ENCODE assay signal across 31 mouse cellular contexts in genomic region chr5:151222791-151223190, GRCm38 (mm10). TPM values are rescaled to one million over a fixed set of nuclear protein-coding genes. Genes with fewer than 3 reads are reported as not detected.
"Had no signal": no experiment of that assay in that cellular context is flagged by ENCODE, and none has a peak within 500 bp of the region (broad histone marks: within the 10 kb centered on the region; RNA-seq: fewer than 3 reads in every experiment).

No protein-coding gene starts in this region.

- H3K4me3 ChIP-seq: left cerebral cortex, adult 2 months; limb, embryonic 10.5 days; limb, embryonic 12.5 days; limb, embryonic 13.5 days; limb, embryonic 15.5 days; liver, embryonic 12.5 days; liver, embryonic 13.5 days; liver, embryonic 15.5 days; lung, embryonic 15.5 days; megakaryocyte, embryonic 14.5 days; midbrain, embryonic 10.5 days; midbrain, embryonic 12.5 days; midbrain, embryonic 13.5 days; midbrain, embryonic 15.5 days; myocyte; neural tube, embryonic 12.5 days had no signal

- H3K27ac ChIP-seq: left cerebral cortex, adult 2 months; limb, embryonic 12.5 days; limb, embryonic 13.5 days; limb, embryonic 15.5 days; liver, embryonic 12.5 days; liver, embryonic 13.5 days; liver, embryonic 14.5 days; liver, embryonic 15.5 days; lung, embryonic 15.5 days; macrophage; midbrain, embryonic 10.5 days; midbrain, embryonic 12.5 days; midbrain, embryonic 13.5 days; midbrain, embryonic 15.5 days; neural tube, embryonic 12.5 days had no signal

- DNase-seq: left cerebral cortex, postnatal 4 days; liver, embryonic 13.5 days; liver, postnatal 0 days; lung, adult 18-20 months; lung, adult 2 months; lung, embryonic 14.5 days; lung, postnatal 10 days; lung, postnatal 14 days; lung, postnatal 36 days; lung, postnatal 4 days; midbrain, embryonic 14.5 days had no signal

- H3K36me3 ChIP-seq: limb, embryonic 10.5 days; limb, embryonic 12.5 days; limb, embryonic 13.5 days; limb, embryonic 15.5 days; liver, embryonic 12.5 days; liver, embryonic 13.5 days; liver, embryonic 15.5 days; midbrain, embryonic 10.5 days; midbrain, embryonic 12.5 days; midbrain, embryonic 13.5 days; midbrain, embryonic 15.5 days; neural tube, embryonic 12.5 days had no signal

- H3K27me3 ChIP-seq: limb, embryonic 12.5 days; limb, embryonic 13.5 days; limb, embryonic 15.5 days; liver, embryonic 12.5 days; liver, embryonic 13.5 days; liver, embryonic 15.5 days; lung, embryonic 15.5 days; megakaryocyte, embryonic 14.5 days; midbrain, embryonic 12.5 days; midbrain, embryonic 13.5 days; midbrain, embryonic 15.5 days; neural tube, embryonic 12.5 days had no signal

- H3K9ac ChIP-seq: limb, embryonic 12.5 days; limb, embryonic 13.5 days; limb, embryonic 15.5 days; liver, embryonic 12.5 days; liver, embryonic 13.5 days; liver, embryonic 14.5 days; liver, embryonic 15.5 days; liver, postnatal 0 days; lung, embryonic 14.5 days; lung, embryonic 15.5 days; midbrain, embryonic 12.5 days; midbrain, embryonic 13.5 days; midbrain, embryonic 15.5 days; neural tube, embryonic 12.5 days had no signal

- H3K4me1 ChIP-seq: limb, embryonic 15.5 days; liver, embryonic 12.5 days; liver, embryonic 13.5 days; liver, embryonic 15.5 days; lung, embryonic 15.5 days; megakaryocyte, embryonic 14.5 days had no signal

RNA-seq across cellular contexts. Expression of gene Stard13, which starts 10.8 kb away (rescaled TPM):
- total RNA-seq: megakaryocyte progenitor cell, adult 5-6 weeks; megakaryocyte-erythroid progenitor cell, adult 5-6 weeks; monocyte, adult 5-6 weeks had no signal
